Mouse (Mus musculus) liver, adult 2 months (tissue): ENCODE measurements around the gene Dtx1. TPM values are rescaled to one million over a fixed set of nuclear protein-coding genes. Genes with fewer than 3 reads are reported as not detected.
A peak's percentile ranks its signal among the peaks of the same experiment; 100 is the strongest.

Source experiments
- DNase-seq: peaks from one replicate; pipeline ENCODE4 v3.0.0-alpha.2; 2011; ENCODE audit warnings: low read depth, low spot score; ENCODE audit errors: extremely low read depth
- H3K27ac ChIP-seq: fragments of 200-500 bp; replicated peaks from 2 replicates; pipeline ENCODE4 v1.5.1; 2012; ENCODE audit warnings: low read depth, mild to moderate bottlenecking, control low read depth, inconsistent platforms, low read length; ENCODE audit not compliant: insufficient read depth
- H3K27me3 ChIP-seq: fragments of 200-500 bp; 2 replicates; pipeline ENCODE4 v1.6.1; 2012; ENCODE audit warnings: mild to moderate bottlenecking, moderate library complexity, low read length, inconsistent platforms; ENCODE audit not compliant: control insufficient read depth, insufficient read depth
- H3K36me3 ChIP-seq: fragments of 200-500 bp; 2 replicates; pipeline ENCODE4 v1.6.1; 2012; ENCODE audit warnings: low read length, inconsistent platforms; ENCODE audit not compliant: control insufficient read depth, insufficient read depth
- H3K4me1 ChIP-seq: fragments of 200-500 bp; 2 replicates; pipeline ENCODE4 v1.6.1; 2011; ENCODE audit warnings: low read length; ENCODE audit not compliant: control insufficient read depth, insufficient read depth
- H3K4me3 ChIP-seq: fragments of 200-500 bp; 2 replicates; pipeline ENCODE4 v1.5.1; 2011; ENCODE audit warnings: low read depth, mild to moderate bottlenecking, control low read depth, low read length, moderate library complexity; ENCODE audit not compliant: insufficient read depth
- H3K79me2 ChIP-seq: fragments of 200-500 bp; 2 replicates; pipeline ENCODE4 v1.6.1; 2012; ENCODE audit warnings: inconsistent platforms, mild to moderate bottlenecking, low read length, moderate library complexity; ENCODE audit not compliant: control insufficient read depth, insufficient read depth
- H3K9ac ChIP-seq: fragments of 200-500 bp; 2 replicates; pipeline ENCODE4 v1.6.1; 2012; ENCODE audit warnings: low read depth, mild to moderate bottlenecking, control low read depth, inconsistent platforms, low read length
- CTCF ChIP-seq: fragments of 200-500 bp; IDR thresholded peaks from 2 replicates; pipeline ENCODE4 v1.5.1; 2011; ENCODE audit warnings: low read depth, low read length, control low read depth
- POLR2A ChIP-seq: fragments of 200-500 bp; IDR thresholded peaks from 2 replicates; pipeline ENCODE4 v1.6.1; 2011; ENCODE audit warnings: low read length, control low read depth; ENCODE audit not compliant: insufficient read depth; ENCODE audit errors: extremely low read depth
- WGBS: fragments of 180-500 bp; shearing (Covaris S2); methylation state at CpG from one replicate; pipeline ENCODE4 v1.1.7; 2018; 5-methylcytosine and 5-hydroxymethylcytosine counted together
- polyA plus RNA-seq: library from polyadenylated mRNA; depleted of rRNA; stranded (reverse); fragments of >200 nt; gene quantifications from 2 replicates; pipeline ENCODE4 v1.2.3, GENCODE M21; 2012
- total RNA-seq: library from RNA; depleted of rRNA; stranded (reverse); fragments of >200 nt; gene quantifications from 2 replicates; pipeline ENCODE4 v1.2.3, GENCODE M21; 2014

The Dtx1 gene
- total and polyA plus RNA-seq, 2 experiments, result 0.65 to 1.3 TPM

GRCm38 (mm10) chr5:120710826-120711248 is 890 bp downstream of the Dtx1 start:
- 5% methylated on average over 34 of the region's 34 CpGs for WGBS
- Histone ChIP-seq H3K27ac (no peak overlapping the region), H3K36me3 (no peaks in the 10 kb centered on the region)

GRCm38 (mm10) chr5:120710161-120710825 is 1.4 kb downstream of the Dtx1 start:
- Histone ChIP-seq H3K79me2 (no peaks in the 10 kb centered on the region), H3K4me3 (peak overlapping the region; percentile 25; the same call in 1 of the 2 replicates), H3K9ac (no peak overlapping the region; the same call in 1 of the 2 replicates), H3K27ac (no peak overlapping the region), H3K27me3 (peaks cover 17% of the 10 kb centered on the region), H3K4me1 (no peaks in the 10 kb centered on the region), H3K36me3 (no peaks in the 10 kb centered on the region)
- TF ChIP-seq POLR2A, result no peak
- TF ChIP-seq CTCF, result no peak
- no peak for DNase-seq
- 10% methylated on average over 40 of the region's 40 CpGs for WGBS

More at GRCm38 (mm10) chr5:120710826-120711248, 890 bp downstream of the Dtx1 start:
- TF ChIP-seq POLR2A (no peak), CTCF (no peak)
- Histone ChIP-seq H3K4me3 (peak overlapping the region; percentile 23; the same call in 1 of the 2 replicates), H3K79me2 (no peaks in the 10 kb centered on the region), H3K9ac (no peak overlapping the region), H3K27me3 (peaks cover 17% of the 10 kb centered on the region), H3K4me1 (no peaks in the 10 kb centered on the region)
- no peak for DNase-seq

GRCm38 (mm10) chr5:120706976-120707375 is 4.8 kb downstream of the Dtx1 start:
- no peak for DNase-seq
- Histone ChIP-seq H3K36me3 (no peaks in the 10 kb centered on the region), H3K9ac (no peak overlapping the region), H3K4me1 (no peaks in the 10 kb centered on the region), H3K79me2 (no peaks in the 10 kb centered on the region), H3K4me3 (no peak overlapping the region), H3K27me3 (peaks cover 17% of the 10 kb centered on the region), H3K27ac (no peak overlapping the region)
- TF ChIP-seq POLR2A (no peak), CTCF (no peak)
- WGBS, result 46% methylated on average over 13 of the region's 13 CpGs

- H3K4me3 ChIP-seq, result no peak overlapping the region
- WGBS, result 15% methylated on average over 16 of the region's 16 CpGs
- no peaks in the 10 kb centered on the region for H3K79me2 ChIP-seq
- H3K27me3 ChIP-seq, result peaks cover 16% of the 10 kb centered on the region
- no peak overlapping the region for H3K27ac ChIP-seq
- no peaks in the 10 kb centered on the region for H3K36me3 ChIP-seq
- H3K9ac ChIP-seq, result no peak overlapping the region
- no peak for DNase-seq
- no peaks in the 10 kb centered on the region for H3K4me1 ChIP-seq
- TF ChIP-seq POLR2A (no peak), CTCF (no peak)
Measured at GRCm38 (mm10) chr5:120706541-120706940, 5.2 kb downstream of the Dtx1 start.

GRCm38 (mm10) chr5:120704421-120704820 is 7.3 kb downstream of the Dtx1 start:
- Histone ChIP-seq H3K79me2 (no peaks in the 10 kb centered on the region), H3K27ac (no peak overlapping the region), H3K27me3 (no peaks in the 10 kb centered on the region; the same call in 1 of the 2 replicates), H3K4me3 (no peak overlapping the region), H3K4me1 (no peaks in the 10 kb centered on the region), H3K9ac (no peak overlapping the region), H3K36me3 (no peaks in the 10 kb centered on the region)
- TF ChIP-seq CTCF, result no peak
- no peak for TF ChIP-seq POLR2A
- 58% methylated on average over 6 of the region's 6 CpGs for WGBS
- DNase-seq, result no peak

GRCm38 (mm10) chr5:120703660-120704059 is 8.1 kb downstream of the Dtx1 start:
- H3K79me2 ChIP-seq, result no peaks in the 10 kb centered on the region
- H3K9ac ChIP-seq, result no peak overlapping the region
- peaks cover 3% of the 10 kb centered on the region; the same call in 1 of the 2 replicates for H3K4me1 ChIP-seq
- no peak overlapping the region for H3K27ac ChIP-seq
- no peaks in the 10 kb centered on the region for H3K36me3 ChIP-seq
- WGBS, result 81% methylated on average over 3 of the region's 3 CpGs
- H3K4me3 ChIP-seq, result no peak overlapping the region
- no peaks in the 10 kb centered on the region; the same call in 1 of the 2 replicates for H3K27me3 ChIP-seq
- TF ChIP-seq CTCF (no peak), POLR2A (no peak)
- DNase-seq, result no peak
